Mouse (Mus musculus) erythroid progenitor cell, adult 5-6 weeks (primary cell): ENCODE measurements at regions not wholly inside any gene's neighbourhood (a gene's known extent, or its start where the extent isn't known, plus 50 kb on each side); places are given as distances from the start of the nearest gene placed in this dataset.

Experiments
- ATAC-seq: replicated peaks from 2 replicates; pipeline ENCODE4 v1.8.0; 2016; ENCODE audit warnings: moderate number of reproducible peaks, mild to moderate bottlenecking, moderate TSS enrichment, inconsistent platforms; ENCODE audit not compliant: poor library complexity, low FRiP score, severe bottlenecking

- ATAC-seq = no peak
These were observed 391.1 kb upstream of the Hnrnpa3 start for GRCm38 (mm10) chr2:75267949-75268348.

GRCm38 (mm10) chr2:75269446-75269845 lies 389.6 kb upstream of the Hnrnpa3 start:
- ATAC-seq = no peak

GRCm38 (mm10) chr2:75270115-75270514 lies 388.9 kb upstream of the Hnrnpa3 start:
- ATAC-seq = no peak

GRCm38 (mm10) chr2:75287900-75288299 lies 371.2 kb upstream of the Hnrnpa3 start:
- ATAC-seq = no peak

- ATAC-seq = no peak
These were observed 367.4 kb upstream of the Hnrnpa3 start for GRCm38 (mm10) chr2:75291674-75292073.

GRCm38 (mm10) chr2:75306821-75307220 lies 352.2 kb upstream of the Hnrnpa3 start:
- no peak for ATAC-seq

- no peak for ATAC-seq
These were observed 347.9 kb upstream of the Hnrnpa3 start for GRCm38 (mm10) chr2:75311191-75311590.

GRCm38 (mm10) chr2:75312246-75312645 lies 346.8 kb upstream of the Hnrnpa3 start:
- ATAC-seq = no peak

GRCm38 (mm10) chr2:75315341-75315740 lies 343.7 kb upstream of the Hnrnpa3 start:
- no peak for ATAC-seq

GRCm38 (mm10) chr2:75318190-75318589 lies 340.9 kb upstream of the Hnrnpa3 start:
- ATAC-seq = no peak

GRCm38 (mm10) chr2:75324146-75324749 lies 334.8 kb upstream of the Hnrnpa3 start:
- ATAC-seq = no peak

- ATAC-seq = no peak
These were observed 329.5 kb upstream of the Hnrnpa3 start for GRCm38 (mm10) chr2:75329598-75329997.

GRCm38 (mm10) chr2:75341310-75341709 lies 317.8 kb upstream of the Hnrnpa3 start:
- ATAC-seq = no peak

GRCm38 (mm10) chr2:75341726-75342280 lies 317.3 kb upstream of the Hnrnpa3 start:
- no peak for ATAC-seq

- no peak for ATAC-seq
These were observed 308.2 kb upstream of the Hnrnpa3 start for GRCm38 (mm10) chr2:75350902-75351301.

GRCm38 (mm10) chr2:75351965-75352364 lies 307.1 kb upstream of the Hnrnpa3 start:
- no peak for ATAC-seq

- ATAC-seq = no peak
These were observed 306.5 kb upstream of the Hnrnpa3 start for GRCm38 (mm10) chr2:75352564-75352963.

GRCm38 (mm10) chr2:75356691-75357375 lies 302.2 kb upstream of the Hnrnpa3 start:
- ATAC-seq = no peak

GRCm38 (mm10) chr2:75357516-75357915 lies 301.5 kb upstream of the Hnrnpa3 start:
- no peak for ATAC-seq

- no peak for ATAC-seq
These were observed 298.1 kb upstream of the Hnrnpa3 start for GRCm38 (mm10) chr2:75360936-75361335.

- no peak for ATAC-seq
These were observed 282.4 kb upstream of the Hnrnpa3 start for GRCm38 (mm10) chr2:75376666-75377065.
